Mouse (Mus musculus) left cerebral cortex, adult 2 months (tissue): ENCODE measurements around the gene Zkscan8. TPM values are rescaled to one million over a fixed set of nuclear protein-coding genes. Genes with fewer than 3 reads are reported as not detected.
A peak's percentile ranks its signal among the peaks of the same experiment; 100 is the strongest.
"Not testable (repeated sequence)": the region's sequence is repeated elsewhere in the genome, so short reads cannot be mapped to it uniquely, and the experiment has no call there.

ENCODE experiments used
- DNase-seq, 2 experiments: peaks; one replicate each; pipeline ENCODE4 v3.0.0; 2021 to 2022; ENCODE audit warnings: low spot score in 2 of 2, mixed read lengths in 1 of 2; ENCODE audit errors: extremely low spot score in 1 of 2
- H3K27ac ChIP-seq: fragments of 200-600 bp; 2 replicates; pipeline ENCODE4 v1.8.1; 2022
- H3K4me3 ChIP-seq: fragments of 200-600 bp; 2 replicates; pipeline ENCODE4 v1.8.1; 2022
- CTCF ChIP-seq: fragments of 200-600 bp; IDR thresholded peaks from 2 replicates; pipeline ENCODE4 v1.8.1; 2022; ENCODE audit warnings: antibody characterized with exemption, mild to moderate bottlenecking, moderate library complexity
- intact Hi-C: fragments of 180-260 bp; cut with DNase I; formaldehyde crosslinking; loops from one replicate; pipeline ENCODE4 v1.15.1; 2025
- long read RNA-seq, 2 experiments: library from polyadenylated mRNA; stranded (forward); transcript quantifications; one replicate each; pipeline ENCODE4 v2.0.0; 2021; ENCODE audit warnings: borderline mapping rate in 2 of 2
- total RNA-seq, 2 experiments: library from RNA; stranded (reverse); gene quantifications; 2 replicates each; pipeline ENCODE4 v1.2.3; 2021

Gene Zkscan8
- 10 to 100 TPM; 14.4 to 19.0 TPM for total RNA-seq
- long read RNA-seq, experiment 1, full-length matches to known transcripts = 1 of 4 reads
- long read RNA-seq, experiment 1, partial matches to known transcripts = 0 of 4 reads
- long read RNA-seq, experiment 1, other reads (novel, unspliced or antisense) = 3 of 4 reads
- long read RNA-seq, experiment 2, full-length matches to known transcripts = 5 of 6 reads
- long read RNA-seq, experiment 2, partial matches to known transcripts = 0 of 6 reads
- long read RNA-seq, experiment 2, other reads (novel, unspliced or antisense) = 1 of 6 reads

GRCm38 (mm10) chr13:21530781-21531201 lies at the start of gene Zkscan8:
Gene Zkscan8, minus strand, starts transcription at chr13:21531120.
- TF ChIP-seq CTCF = no peak
- Histone ChIP-seq H3K27ac (peak within 1 kb of the TSS; percentile 86), H3K4me3 (peak within 1 kb of the TSS; percentile 73)
- intact Hi-C loops = loop anchor here (1.0 to 5.0 kb wide), 3 partner anchors 53 to 168 kb away; partner anchors contain the start of genes Gm10065, Zkscan3, Zkscan4 and Zscan12
- DNase-seq = peak; percentile 86 to 87

GRCm38 (mm10) chr13:21559793-21560192 lies 28.9 kb upstream of the Zkscan8 start, which contains the start of gene Olfr1535:
Gene Olfr1535, minus strand, starts transcription at chr13:21559893.
- no peak for DNase-seq
- Histone ChIP-seq H3K27ac (no peak within 1 kb of the TSS), H3K4me3 (no peak within 1 kb of the TSS)
- intact Hi-C loops = no loop called here
- no peak for TF ChIP-seq CTCF

- no peak overlapping the region for H3K4me3 ChIP-seq
- intact Hi-C loops = no loop called here
- TF ChIP-seq CTCF = no peak
- H3K27ac ChIP-seq = no peak overlapping the region
- DNase-seq = no peak
Observed at GRCm38 (mm10) chr13:21550416-21551110, 19.6 kb upstream of the Zkscan8 start.

- DNase-seq = no peak
- Histone ChIP-seq H3K4me3 (no peak overlapping the region), H3K27ac (no peak overlapping the region)
- TF ChIP-seq CTCF = no peak
- intact Hi-C loops = no loop called here
Observed at GRCm38 (mm10) chr13:21549487-21549886, 18.6 kb upstream of the Zkscan8 start.

GRCm38 (mm10) chr13:21542708-21543107 lies 11.8 kb upstream of the Zkscan8 start, which contains the start of gene Olfr1366:
Gene Olfr1366, minus strand, starts transcription at chr13:21542808.
- H3K27ac ChIP-seq = no peak within 1 kb of the TSS
- no peak for DNase-seq
- TF ChIP-seq CTCF = no peak
- intact Hi-C loops = no loop called here
- H3K4me3 ChIP-seq = no peak within 1 kb of the TSS

GRCm38 (mm10) chr13:21530136-21530535 lies 784 bp downstream of the Zkscan8 start:
- intact Hi-C loops = loop anchor here (2.0 to 5.0 kb wide), 2 partner anchors 53 to 127 kb away; partner anchors contain the start of genes Gm10065, Zkscan3 and Zkscan4
- Histone ChIP-seq H3K4me3 (peak overlapping the region; percentile 73), H3K27ac (no peak overlapping the region)
- TF ChIP-seq CTCF = no peak
- no peak for DNase-seq

- intact Hi-C loops = loop anchor here (1.0 to 2.0 kb wide), 3 partner anchors 27 to 104 kb away; partner anchors contain the start of genes Gm10065, Zkscan3, Zkscan4 and Zscan26
- H3K4me3 ChIP-seq = peak overlapping the region; percentile 57
- DNase-seq = peak; percentile 70 to 77
- peak overlapping the region; percentile 71 for H3K27ac ChIP-seq
- no peak for TF ChIP-seq CTCF
Observed at GRCm38 (mm10) chr13:21506221-21506649, 24.7 kb downstream of the Zkscan8 start.

GRCm38 (mm10) chr13:21502296-21502695 lies 28.6 kb downstream of the Zkscan8 start:
- no peak for DNase-seq
- TF ChIP-seq CTCF = no peak
- intact Hi-C loops = no loop called here
- H3K4me3 ChIP-seq = no peak overlapping the region
- H3K27ac ChIP-seq = no peak overlapping the region

GRCm38 (mm10) chr13:21501182-21501581 lies 29.7 kb downstream of the Zkscan8 start, which contains the start of gene Gm11273:
Gene Gm11273, minus strand, starts transcription at chr13:21501418.
- H3K27ac ChIP-seq, H3K4me3 ChIP-seq, intact Hi-C loops, DNase-seq: not testable (repeated sequence)

- intact Hi-C loops = no loop called here
- Histone ChIP-seq H3K27ac (no peak within 1 kb of the TSS), H3K4me3 (no peak within 1 kb of the TSS)
- TF ChIP-seq CTCF = no peak
- no peak for DNase-seq
Observed at GRCm38 (mm10) chr13:21495080-21495479, 35.8 kb downstream of the Zkscan8 start, which contains the start of gene AK157302. Gene AK157302, plus strand, starts transcription at chr13:21495223.

GRCm38 (mm10) chr13:21492847-21493246 lies 38.1 kb downstream of the Zkscan8 start:
- DNase-seq = no peak
- TF ChIP-seq CTCF = no peak
- Histone ChIP-seq H3K27ac (no peak overlapping the region), H3K4me3 (no peak overlapping the region)
- intact Hi-C loops = no loop called here

- H3K27ac ChIP-seq = no peak overlapping the region
- H3K4me3 ChIP-seq = no peak overlapping the region
- intact Hi-C loops = no loop called here
- TF ChIP-seq CTCF = no peak
- DNase-seq = no peak
Observed at GRCm38 (mm10) chr13:21486881-21487280, 44.0 kb downstream of the Zkscan8 start.
